Mouse (Mus musculus) neural tube, postnatal 0 days (tissue): ENCODE results near the gene M1ap. TPM values are rescaled to one million over a fixed set of nuclear protein-coding genes. Genes with fewer than 3 reads are reported as not detected.

Experiments
- microRNA-seq: library from miRNA; unstranded; fragments of <30 nt; microRNA quantifications from one replicate; pipeline ENCODE4, GENCODE M21; 2016
- polyA plus RNA-seq: library from polyadenylated mRNA; unstranded; fragments of >200 nt; fragmentation: Nextera tagmentation; extraction: Ambion mirVana; gene quantifications from 2 replicates; pipeline ENCODE4 v1.2.1, GENCODE M21; 2015

M1ap gene
- polyA plus RNA-seq: 0.10 TPM in 1 of 2 replicates, not detected in the other

GRCm38 (mm10) chr6:82946651-82947050 is at the start of gene M1ap:
Gene M1ap (plus strand): TSS chr6:82946902.

GRCm38 (mm10) chr6:82939167-82939912 is 7.4 kb upstream of the M1ap start, which contains the start of gene Sema4f:
Gene Sema4f (minus strand): TSS chr6:82939769.

GRCm38 (mm10) chr6:83033249-83034185 is 86.8 kb downstream of the M1ap start, which contains the start of the genes Dok1 and Loxl3:
Gene Dok1 (minus strand): TSS chr6:83033471.
Gene Loxl3 (plus strand): TSS chr6:83034173.

GRCm38 (mm10) chr6:83054074-83054851 is 107.6 kb downstream of the M1ap start, which contains the start of gene Aup1:
Gene Aup1 (plus strand): TSS chr6:83054521.

GRCm38 (mm10) chr6:83054871-83055431 is 108.2 kb downstream of the M1ap start, which contains the start of gene Htra2:
Gene Htra2 (minus strand): TSS chr6:83055273.

GRCm38 (mm10) chr6:83057790-83058189 is 111.1 kb downstream of the M1ap start, which contains the start of gene Dqx1:
Gene Dqx1 (plus strand): TSS chr6:83057844.

GRCm38 (mm10) chr6:83070247-83070310 is 123.4 kb downstream of the M1ap start, which contains the start of gene Tlx2:
Gene Tlx2 (minus strand): TSS chr6:83070293.

GRCm38 (mm10) chr6:83077630-83078323 is 131.1 kb downstream of the M1ap start, which contains the start of gene Pcgf1:
Gene Pcgf1 (plus strand): TSS chr6:83077869.

Small RNAs within 50 kb of the gene (microRNA-seq; reads per million reads assigned to microRNA genes)
- not detected for gene Mir7040

Other genes starting within 250 kb of the M1ap start
- 149 and 164 TPM in 2 replicates for gene Pole4, start 241.5 kb upstream of the M1ap start, polyA plus RNA-seq
- gene Hk2, start 172.4 kb upstream of the M1ap start, polyA plus RNA-seq: 3.0 and 3.1 TPM in 2 replicates
- gene Sema4f, start 7.1 kb upstream of the M1ap start, polyA plus RNA-seq: 21.0 and 21.4 TPM in 2 replicates
- gene Dok1, start 86.6 kb downstream of the M1ap start, polyA plus RNA-seq: 3.8 and 4.3 TPM in 2 replicates
- gene Loxl3, start 87.3 kb downstream of the M1ap start, polyA plus RNA-seq: 4.6 and 7.2 TPM in 2 replicates
- 144 and 154 TPM in 2 replicates for gene Aup1, start 107.6 kb downstream of the M1ap start, polyA plus RNA-seq
- gene Htra2, start 108.4 kb downstream of the M1ap start, polyA plus RNA-seq: 89.7 and 95.1 TPM in 2 replicates
- 0.19 and 0.33 TPM in 2 replicates for gene Dqx1, start 110.9 kb downstream of the M1ap start, polyA plus RNA-seq
- 1.5 TPM in 1 of 2 replicates, not detected in the other for gene Tlx2, start 123.4 kb downstream of the M1ap start, polyA plus RNA-seq
- 34.3 and 37.8 TPM in 2 replicates for gene Pcgf1, start 131.0 kb downstream of the M1ap start, polyA plus RNA-seq
- not detected in 2 replicates for gene Lbx2, start 139.5 kb downstream of the M1ap start, polyA plus RNA-seq
- 4.3 and 7.1 TPM in 2 replicates for gene Ccdc142, start 154.7 kb downstream of the M1ap start, polyA plus RNA-seq
- 4.7 and 5.3 TPM in 2 replicates for gene Gm42688, start 154.7 kb downstream of the M1ap start, polyA plus RNA-seq
- 129 and 139 TPM in 2 replicates for gene Mrpl53, start 162.1 kb downstream of the M1ap start, polyA plus RNA-seq
- 23.1 and 24.7 TPM in 2 replicates for gene Mogs, start 168.6 kb downstream of the M1ap start, polyA plus RNA-seq
- gene Wbp1, start 174.7 kb downstream of the M1ap start, polyA plus RNA-seq: 82.3 and 104 TPM in 2 replicates
- 13.1 and 14.2 TPM in 2 replicates for gene Ino80b, start 178.5 kb downstream of the M1ap start, polyA plus RNA-seq
- gene Rtkn, start 188.6 kb downstream of the M1ap start, polyA plus RNA-seq: 21.9 and 25.3 TPM in 2 replicates
- gene Wdr54, start 209.5 kb downstream of the M1ap start, polyA plus RNA-seq: 22.2 and 23.0 TPM in 2 replicates
- 13.4 and 14.9 TPM in 2 replicates for gene 1700003E16Rik, start 209.5 kb downstream of the M1ap start, polyA plus RNA-seq
- 129 and 141 TPM in 2 replicates for gene Dctn1, start 219.0 kb downstream of the M1ap start, polyA plus RNA-seq